Mouse (Mus musculus): ENCODE measurements around the gene Gm17535. TPM values are rescaled to one million over a fixed set of nuclear protein-coding genes. Genes with fewer than 3 reads are reported as not detected.
"Not testable (repeated sequence)": the region's sequence is repeated elsewhere in the genome, so short reads cannot be mapped to it uniquely, and the experiment has no call there.

Gm17535 gene
- not detected in 2 replicates for total RNA-seq (2012; rRNA removed)

DNA sequence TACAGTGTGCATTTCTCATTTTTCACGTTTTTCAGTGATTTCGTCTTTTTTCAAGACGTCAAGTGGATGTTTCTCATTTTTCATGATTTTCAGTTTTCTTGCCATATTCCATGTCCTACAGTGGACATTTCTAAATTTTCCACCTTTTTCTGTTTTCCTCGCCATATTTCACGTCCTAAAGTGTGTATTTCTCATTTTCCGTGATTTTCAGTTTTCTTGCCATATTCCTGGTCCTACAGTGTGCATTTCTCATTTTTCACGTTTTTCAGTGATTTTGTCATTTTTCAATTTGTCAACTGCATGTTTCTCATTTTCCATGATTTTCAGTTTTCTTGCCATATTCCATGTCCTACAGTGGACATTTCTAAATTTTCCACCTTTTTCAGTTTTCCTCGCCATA is at the start of gene Gm17535:
TSS of gene Gm17535 (plus strand) at position 301 of the 400 bp plus-strand sequence.
- H3K36me3 ChIP-seq (ENCODE audit: control insufficient read depth, insufficient read depth, low read length, poor library complexity, severe bottlenecking); H3K4me1 ChIP-seq (ENCODE audit: control insufficient read depth in 2 of 2, insufficient read depth in 2 of 2, low read length in 2 of 2, poor library complexity in 1 of 2); H3K9me3 ChIP-seq (ENCODE audit: control insufficient read depth, insufficient read depth, low read depth, low read length); H3K27ac ChIP-seq (ENCODE audit: insufficient read depth, low read depth, low read length, poor library complexity, severe bottlenecking); H3K4me3 ChIP-seq (ENCODE audit: insufficient read depth in 1 of 2, low read depth in 1 of 2, low read length in 2 of 2, poor library complexity in 1 of 2, severe bottlenecking in 1 of 2); H3K9ac ChIP-seq (ENCODE audit: insufficient read depth, low read depth, low read length, poor library complexity, severe bottlenecking); in situ Hi-C loops (cut with MboI; ENCODE audit: low sequenced_read_pairs in 2 of 2, unreplicated experiment in 2 of 2); DNase-seq (ENCODE audit: low read depth, low spot score): not testable (repeated sequence)

DNA sequence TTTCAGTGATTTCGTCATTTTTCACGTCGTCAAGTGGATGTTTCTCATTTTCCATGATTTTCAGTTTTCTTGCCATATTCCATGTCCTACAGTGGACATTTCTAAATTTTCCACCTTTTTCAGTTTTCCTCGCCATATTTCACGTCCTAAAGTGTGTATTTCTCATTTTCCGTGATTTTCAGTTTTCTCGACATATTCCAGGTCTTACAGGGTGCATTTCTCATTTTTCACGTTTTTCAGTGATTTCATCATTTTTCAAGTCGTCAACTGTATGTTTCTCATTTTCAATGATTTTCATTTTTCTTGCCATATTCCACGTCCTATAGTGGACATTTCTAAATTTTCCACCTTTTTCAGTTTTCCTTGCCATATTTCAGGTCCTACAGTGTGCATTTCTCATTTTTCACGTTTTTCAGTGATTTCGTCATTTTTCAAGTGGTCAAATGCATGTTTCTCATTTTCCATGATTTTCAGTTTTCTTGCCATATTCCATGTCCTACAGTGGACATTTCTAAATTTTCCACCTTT is 33.9 kb upstream of the Gm17535 start, which contains the start of gene Gm10722:
TSS of gene Gm10722 (plus strand) at position 478 of the 528 bp plus-strand sequence.
- H3K9me3 ChIP-seq (ENCODE audit: control insufficient read depth, insufficient read depth, low read depth, low read length); in situ Hi-C loops (cut with MboI; ENCODE audit: low sequenced_read_pairs in 2 of 2, unreplicated experiment in 2 of 2); H3K4me3 ChIP-seq (ENCODE audit: insufficient read depth in 1 of 2, low read depth in 1 of 2, low read length in 2 of 2, poor library complexity in 1 of 2, severe bottlenecking in 1 of 2); H3K36me3 ChIP-seq (ENCODE audit: control insufficient read depth, insufficient read depth, low read length, poor library complexity, severe bottlenecking); H3K27ac ChIP-seq (ENCODE audit: insufficient read depth, low read depth, low read length, poor library complexity, severe bottlenecking); H3K4me1 ChIP-seq (ENCODE audit: control insufficient read depth in 2 of 2, insufficient read depth in 2 of 2, low read length in 2 of 2, poor library complexity in 1 of 2); DNase-seq (ENCODE audit: low read depth, low spot score); H3K9ac ChIP-seq (ENCODE audit: insufficient read depth, low read depth, low read length, poor library complexity, severe bottlenecking): not testable (repeated sequence)

DNA sequence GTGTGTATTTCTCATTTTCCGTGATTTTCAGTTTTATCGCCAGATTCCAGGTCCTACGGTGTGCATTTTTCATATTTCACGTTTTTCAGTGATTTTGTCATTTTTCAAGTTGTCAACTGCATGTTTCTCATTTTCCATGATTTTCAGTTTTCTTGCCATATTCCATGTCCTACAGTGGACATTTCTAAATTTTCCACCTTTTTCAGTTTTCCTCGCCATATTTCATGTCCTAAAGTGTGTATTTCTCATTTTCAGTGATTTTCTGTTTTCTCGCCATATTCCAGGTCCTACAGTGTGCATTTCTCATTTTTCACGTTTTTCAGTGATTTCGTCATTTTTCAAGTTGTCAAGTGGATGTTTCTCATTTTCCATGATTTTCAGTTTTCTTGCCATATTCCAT is 33.4 kb upstream of the Gm17535 start:
- in situ Hi-C loops (cut with MboI; ENCODE audit: low sequenced_read_pairs in 2 of 2, unreplicated experiment in 2 of 2); H3K4me3 ChIP-seq (ENCODE audit: insufficient read depth in 1 of 2, low read depth in 1 of 2, low read length in 2 of 2, poor library complexity in 1 of 2, severe bottlenecking in 1 of 2); H3K27ac ChIP-seq (ENCODE audit: insufficient read depth, low read depth, low read length, poor library complexity, severe bottlenecking); H3K36me3 ChIP-seq (ENCODE audit: control insufficient read depth, insufficient read depth, low read length, poor library complexity, severe bottlenecking); H3K9me3 ChIP-seq (ENCODE audit: control insufficient read depth, insufficient read depth, low read depth, low read length); H3K4me1 ChIP-seq (ENCODE audit: control insufficient read depth in 2 of 2, insufficient read depth in 2 of 2, low read length in 2 of 2, poor library complexity in 1 of 2); DNase-seq (ENCODE audit: low read depth, low spot score); H3K9ac ChIP-seq (ENCODE audit: insufficient read depth, low read depth, low read length, poor library complexity, severe bottlenecking): not testable (repeated sequence)

DNA sequence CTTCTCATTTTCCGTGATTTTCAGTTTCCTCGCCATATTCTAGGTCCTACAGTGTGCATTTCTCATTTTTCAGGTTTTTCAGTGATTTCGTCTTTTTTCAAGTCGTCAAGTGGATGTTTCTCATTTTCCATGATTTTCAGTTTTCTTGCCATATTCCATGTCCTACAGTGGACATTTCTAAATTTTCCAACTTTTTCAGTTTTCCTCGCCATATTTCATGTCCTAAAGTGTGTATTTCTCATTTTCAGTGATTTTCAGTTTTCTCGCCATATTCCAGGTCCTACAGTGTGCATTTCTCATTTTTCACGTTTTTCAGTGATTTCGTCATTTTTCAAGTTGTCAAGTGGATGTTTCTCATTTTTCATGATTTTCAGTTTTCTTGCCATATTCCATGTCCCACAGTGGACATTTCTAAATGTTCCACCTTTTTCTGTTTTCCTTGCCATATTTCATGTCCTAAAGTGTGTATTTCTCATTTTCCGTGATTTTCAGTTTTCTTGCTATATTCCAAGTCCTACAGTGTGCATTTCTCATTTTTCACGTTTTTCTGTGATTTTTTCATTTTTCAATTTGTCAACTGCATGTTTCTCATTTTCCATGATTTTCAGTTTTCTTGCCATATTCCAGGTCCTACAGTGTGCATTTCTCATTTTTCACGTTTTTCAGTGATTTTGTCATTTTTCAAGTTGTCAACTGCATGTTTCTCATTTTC is 32.3 kb upstream of the Gm17535 start:
- H3K4me3 ChIP-seq (ENCODE audit: insufficient read depth in 1 of 2, low read depth in 1 of 2, low read length in 2 of 2, poor library complexity in 1 of 2, severe bottlenecking in 1 of 2); H3K36me3 ChIP-seq (ENCODE audit: control insufficient read depth, insufficient read depth, low read length, poor library complexity, severe bottlenecking); H3K9me3 ChIP-seq (ENCODE audit: control insufficient read depth, insufficient read depth, low read depth, low read length); DNase-seq (ENCODE audit: low read depth, low spot score); H3K27ac ChIP-seq (ENCODE audit: insufficient read depth, low read depth, low read length, poor library complexity, severe bottlenecking); in situ Hi-C loops (cut with MboI; ENCODE audit: low sequenced_read_pairs in 2 of 2, unreplicated experiment in 2 of 2); H3K9ac ChIP-seq (ENCODE audit: insufficient read depth, low read depth, low read length, poor library complexity, severe bottlenecking); H3K4me1 ChIP-seq (ENCODE audit: control insufficient read depth in 2 of 2, insufficient read depth in 2 of 2, low read length in 2 of 2, poor library complexity in 1 of 2): not testable (repeated sequence)

DNA sequence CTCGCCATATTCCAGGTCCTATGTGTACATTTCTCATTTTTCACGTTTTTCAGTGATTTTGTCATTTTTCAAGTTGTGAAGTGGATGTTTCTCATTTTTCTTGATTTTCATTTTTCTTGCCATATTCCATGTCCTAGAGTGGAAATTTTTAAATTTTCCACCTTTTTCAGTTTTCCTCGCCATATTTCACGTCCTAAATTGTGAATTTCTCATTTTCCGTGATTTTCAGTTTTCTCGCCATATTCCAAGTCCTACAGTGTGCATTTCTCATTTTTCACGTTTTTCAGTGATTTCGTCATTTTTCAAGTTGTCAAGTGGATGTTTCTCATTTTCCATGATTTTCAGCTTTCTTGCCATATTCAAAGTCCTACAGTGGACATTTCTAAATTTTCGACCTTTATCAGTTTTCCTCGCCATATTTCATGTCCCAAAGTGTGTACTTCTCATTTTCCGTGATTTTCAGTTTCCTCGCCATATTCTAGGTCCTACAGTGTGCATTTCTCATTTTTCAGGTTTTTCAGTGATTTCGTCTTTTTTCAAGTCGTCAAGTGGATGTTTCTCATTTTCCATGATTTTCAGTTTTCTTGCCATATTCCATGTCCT is 31.5 kb upstream of the Gm17535 start, which contains the start of gene Gm11168:
TSS of gene Gm11168 (plus strand) at position 553 of the 603 bp plus-strand sequence.
- H3K4me3 ChIP-seq (ENCODE audit: insufficient read depth in 1 of 2, low read depth in 1 of 2, low read length in 2 of 2, poor library complexity in 1 of 2, severe bottlenecking in 1 of 2); H3K9ac ChIP-seq (ENCODE audit: insufficient read depth, low read depth, low read length, poor library complexity, severe bottlenecking); H3K9me3 ChIP-seq (ENCODE audit: control insufficient read depth, insufficient read depth, low read depth, low read length); DNase-seq (ENCODE audit: low read depth, low spot score); H3K27ac ChIP-seq (ENCODE audit: insufficient read depth, low read depth, low read length, poor library complexity, severe bottlenecking); in situ Hi-C loops (cut with MboI; ENCODE audit: low sequenced_read_pairs in 2 of 2, unreplicated experiment in 2 of 2); H3K36me3 ChIP-seq (ENCODE audit: control insufficient read depth, insufficient read depth, low read length, poor library complexity, severe bottlenecking); H3K4me1 ChIP-seq (ENCODE audit: control insufficient read depth in 2 of 2, insufficient read depth in 2 of 2, low read length in 2 of 2, poor library complexity in 1 of 2): not testable (repeated sequence)

DNA sequence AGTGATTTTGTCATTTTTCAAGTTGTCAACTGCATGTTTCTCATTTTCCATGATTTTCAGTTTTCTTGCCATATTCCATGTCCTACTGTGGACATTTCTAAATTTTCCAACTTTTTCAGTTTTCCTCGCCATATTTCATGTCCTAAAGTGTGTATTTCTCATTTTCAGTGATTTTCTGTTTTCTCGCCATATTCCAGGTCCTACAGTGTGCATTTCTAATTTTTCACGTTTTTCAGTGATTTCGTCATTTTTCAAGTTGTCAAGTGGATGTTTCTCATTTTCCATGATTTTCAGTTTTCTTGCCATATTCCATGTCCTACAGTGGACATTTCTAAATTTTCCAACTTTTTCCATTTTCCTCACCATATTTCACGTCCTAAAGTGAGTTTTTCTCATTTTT is 28.2 kb upstream of the Gm17535 start:
- H3K9me3 ChIP-seq (ENCODE audit: control insufficient read depth, insufficient read depth, low read depth, low read length); H3K9ac ChIP-seq (ENCODE audit: insufficient read depth, low read depth, low read length, poor library complexity, severe bottlenecking); in situ Hi-C loops (cut with MboI; ENCODE audit: low sequenced_read_pairs in 2 of 2, unreplicated experiment in 2 of 2); H3K36me3 ChIP-seq (ENCODE audit: control insufficient read depth, insufficient read depth, low read length, poor library complexity, severe bottlenecking); H3K4me3 ChIP-seq (ENCODE audit: insufficient read depth in 1 of 2, low read depth in 1 of 2, low read length in 2 of 2, poor library complexity in 1 of 2, severe bottlenecking in 1 of 2); DNase-seq (ENCODE audit: low read depth, low spot score); H3K4me1 ChIP-seq (ENCODE audit: control insufficient read depth in 2 of 2, insufficient read depth in 2 of 2, low read length in 2 of 2, poor library complexity in 1 of 2); H3K27ac ChIP-seq (ENCODE audit: insufficient read depth, low read depth, low read length, poor library complexity, severe bottlenecking): not testable (repeated sequence)

DNA sequence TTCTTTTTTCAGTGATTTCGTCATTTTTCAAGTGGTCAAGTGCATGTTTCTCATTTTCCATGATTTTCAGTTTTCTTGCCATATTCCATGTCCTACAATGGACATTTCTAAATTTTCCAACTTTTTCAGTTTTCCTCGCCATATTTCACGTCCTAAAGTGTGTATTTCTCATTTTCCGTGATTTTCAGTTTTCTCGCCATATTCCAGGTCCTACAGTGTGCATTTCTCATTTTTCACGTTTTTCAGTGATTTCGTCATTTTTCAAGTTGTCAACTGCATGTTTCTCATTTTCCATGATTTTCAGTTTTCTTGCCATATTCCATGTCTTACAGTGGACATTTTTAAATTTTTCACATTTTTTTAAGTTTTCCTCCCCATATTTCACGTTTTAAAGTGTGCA is 27.8 kb upstream of the Gm17535 start:
- H3K4me3 ChIP-seq (ENCODE audit: insufficient read depth in 1 of 2, low read depth in 1 of 2, low read length in 2 of 2, poor library complexity in 1 of 2, severe bottlenecking in 1 of 2); H3K9me3 ChIP-seq (ENCODE audit: control insufficient read depth, insufficient read depth, low read depth, low read length); H3K27ac ChIP-seq (ENCODE audit: insufficient read depth, low read depth, low read length, poor library complexity, severe bottlenecking); H3K9ac ChIP-seq (ENCODE audit: insufficient read depth, low read depth, low read length, poor library complexity, severe bottlenecking); DNase-seq (ENCODE audit: low read depth, low spot score); H3K36me3 ChIP-seq (ENCODE audit: control insufficient read depth, insufficient read depth, low read length, poor library complexity, severe bottlenecking); H3K4me1 ChIP-seq (ENCODE audit: control insufficient read depth in 2 of 2, insufficient read depth in 2 of 2, low read length in 2 of 2, poor library complexity in 1 of 2); in situ Hi-C loops (cut with MboI; ENCODE audit: low sequenced_read_pairs in 2 of 2, unreplicated experiment in 2 of 2): not testable (repeated sequence)

DNA sequence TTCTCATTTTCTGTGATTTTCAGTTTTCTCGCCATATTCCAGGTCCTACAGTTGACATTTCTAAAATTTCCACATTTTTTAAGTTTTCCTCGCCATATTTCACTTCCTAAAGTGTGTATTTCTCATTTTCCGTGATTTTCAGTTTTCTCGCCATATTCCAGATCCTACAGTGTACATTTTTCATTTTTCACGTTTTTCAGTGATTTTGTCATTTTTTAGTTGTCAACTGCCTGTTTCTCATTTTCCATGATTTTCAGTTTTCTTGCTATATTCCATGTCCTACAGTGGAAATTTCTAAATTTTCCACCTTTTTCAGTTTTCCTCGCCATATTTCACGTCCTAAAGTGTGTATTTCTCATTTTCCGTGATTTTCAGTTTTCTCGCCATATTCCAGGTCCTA is 27.1 kb upstream of the Gm17535 start:
- DNase-seq (ENCODE audit: low read depth, low spot score); H3K9me3 ChIP-seq (ENCODE audit: control insufficient read depth, insufficient read depth, low read depth, low read length); H3K4me3 ChIP-seq (ENCODE audit: insufficient read depth in 1 of 2, low read depth in 1 of 2, low read length in 2 of 2, poor library complexity in 1 of 2, severe bottlenecking in 1 of 2); in situ Hi-C loops (cut with MboI; ENCODE audit: low sequenced_read_pairs in 2 of 2, unreplicated experiment in 2 of 2); H3K4me1 ChIP-seq (ENCODE audit: control insufficient read depth in 2 of 2, insufficient read depth in 2 of 2, low read length in 2 of 2, poor library complexity in 1 of 2); H3K27ac ChIP-seq (ENCODE audit: insufficient read depth, low read depth, low read length, poor library complexity, severe bottlenecking); H3K9ac ChIP-seq (ENCODE audit: insufficient read depth, low read depth, low read length, poor library complexity, severe bottlenecking); H3K36me3 ChIP-seq (ENCODE audit: control insufficient read depth, insufficient read depth, low read length, poor library complexity, severe bottlenecking): not testable (repeated sequence)
